Mouse (Mus musculus) embryonic fibroblast, embryonic 13.5 days (primary cell): ENCODE measurements around the gene Zfp811. TPM values are rescaled to one million over a fixed set of nuclear protein-coding genes. Genes with fewer than 3 reads are reported as not detected.

Experiments
- H3K27ac ChIP-seq: 2 replicates; pipeline ENCODE4 v1.5.1; 2012; ENCODE audit warnings: low read length, control low read depth, inconsistent platforms; ENCODE audit not compliant: insufficient read depth
- H3K4me1 ChIP-seq: 2 replicates; pipeline ENCODE4 v1.6.1; 2011; ENCODE audit warnings: low read length; ENCODE audit not compliant: control insufficient read depth, insufficient read depth
- H3K4me3 ChIP-seq: 2 replicates; pipeline ENCODE4 v1.5.1; 2011; ENCODE audit warnings: mild to moderate bottlenecking, control low read depth, low read length; ENCODE audit not compliant: insufficient read depth
- CTCF ChIP-seq: IDR thresholded peaks from 2 replicates; pipeline ENCODE4 v1.5.1; 2011; ENCODE audit warnings: mild to moderate bottlenecking, control low read depth, low read length, moderate library complexity, borderline replicate concordance; ENCODE audit not compliant: insufficient read depth
- POLR2A ChIP-seq: IDR thresholded peaks from 2 replicates; pipeline ENCODE4 v1.6.1; 2011; ENCODE audit warnings: low read depth, mild to moderate bottlenecking, control low read depth, low read length, moderate library complexity
- polyA plus RNA-seq: library from polyadenylated mRNA; stranded (reverse); fragments of >200 nt; gene quantifications from 2 replicates; pipeline ENCODE4 v1.2.4, GENCODE M21; 2011; ENCODE audit warnings: low read depth; ENCODE audit not compliant: missing spikeins, insufficient read length

Gene Zfp811
- polyA plus RNA-seq, 1 experiment: 2.1 TPM

- H3K4me3 ChIP-seq: no peak overlapping the region
- H3K27ac ChIP-seq: no peak overlapping the region
- no peaks in the 10 kb centered on the region for H3K4me1 ChIP-seq
- TF ChIP-seq CTCF: no peak
- TF ChIP-seq POLR2A: no peak
Measured at GRCm38 (mm10) chr17:32766422-32766821, 43.3 kb downstream of the Zfp811 start.

DNA sequence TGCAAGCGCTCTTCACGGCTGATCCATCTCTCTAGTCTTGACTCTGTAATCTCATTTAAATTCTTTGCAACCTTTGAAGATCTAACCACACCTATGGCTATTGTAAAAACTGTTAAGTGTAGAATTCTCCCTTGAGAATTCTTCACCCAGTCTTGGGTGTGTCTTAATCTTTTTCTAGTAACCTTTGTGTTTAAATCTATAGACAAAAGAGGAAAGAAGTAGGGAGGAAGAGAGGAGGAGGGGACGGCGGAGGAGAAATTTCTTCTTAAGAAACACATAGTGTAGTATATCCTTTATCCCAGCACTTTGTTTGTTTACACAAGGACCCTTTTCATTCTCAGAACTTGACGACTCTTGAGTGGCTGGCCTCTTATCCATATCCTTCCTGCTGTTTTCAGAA is 52.4 kb downstream of the Zfp811 start:
- TF ChIP-seq CTCF (no peak), POLR2A (no peak)
- Histone ChIP-seq H3K4me1 (no peaks in the 10 kb centered on the region), H3K27ac (no peak overlapping the region), H3K4me3 (no peak overlapping the region)

GRCm38 (mm10) chr17:32753634-32754033 is 56.1 kb downstream of the Zfp811 start:
- no peak overlapping the region for H3K4me3 ChIP-seq
- H3K4me1 ChIP-seq: no peaks in the 10 kb centered on the region
- no peak overlapping the region for H3K27ac ChIP-seq
- no peak for TF ChIP-seq CTCF
- TF ChIP-seq POLR2A: no peak

DNA sequence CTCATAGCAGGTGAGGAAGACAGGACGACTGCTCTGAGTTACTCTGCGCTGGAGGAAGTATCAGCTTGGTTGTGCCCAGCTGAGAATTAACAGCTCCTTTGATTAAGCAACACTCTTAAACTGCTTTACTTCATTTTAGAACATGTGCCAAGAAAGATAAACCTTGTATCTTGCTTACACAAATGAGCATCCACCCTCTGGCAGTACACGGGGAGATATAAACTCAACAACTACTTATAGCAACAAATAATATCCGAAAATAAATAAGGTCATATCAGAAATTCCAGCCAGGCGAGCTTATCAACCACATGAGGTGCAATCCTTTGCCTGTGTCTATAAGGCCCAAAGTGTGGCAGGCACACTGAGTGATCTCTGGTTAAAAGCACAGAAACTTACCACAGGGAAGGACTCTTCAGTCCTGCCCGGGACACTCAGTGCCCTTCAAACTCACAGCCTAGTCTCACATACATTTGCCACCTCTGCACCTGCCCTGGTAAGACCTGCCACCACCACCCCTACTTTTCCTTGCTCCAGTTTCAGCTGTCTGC is 56.8 kb downstream of the Zfp811 start:
- no peak for TF ChIP-seq POLR2A
- TF ChIP-seq CTCF: no peak
- H3K27ac ChIP-seq: no peak overlapping the region
- H3K4me1 ChIP-seq: no peaks in the 10 kb centered on the region
- no peak overlapping the region for H3K4me3 ChIP-seq

DNA sequence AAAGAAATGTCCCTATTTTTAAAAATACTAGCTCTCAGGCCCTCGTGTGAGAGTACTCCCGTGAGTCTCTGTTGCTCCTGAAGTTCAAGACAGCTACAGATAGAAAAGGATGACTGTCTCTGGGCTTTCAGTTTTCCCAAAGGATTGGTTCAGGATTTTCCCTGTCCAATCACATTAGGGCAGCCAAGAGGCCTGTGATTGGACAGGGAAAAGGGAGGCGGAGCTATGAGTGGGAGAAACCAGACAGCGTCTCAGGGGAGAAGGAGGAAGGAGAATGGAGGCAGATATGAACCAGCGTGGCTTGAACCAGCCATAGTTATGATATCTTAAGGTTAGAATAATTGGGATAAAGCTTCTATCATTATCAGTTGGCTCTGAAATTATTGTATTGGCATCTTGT is 59.1 kb downstream of the Zfp811 start:
- Histone ChIP-seq H3K27ac (no peak overlapping the region), H3K4me3 (no peak overlapping the region), H3K4me1 (no peaks in the 10 kb centered on the region)
- TF ChIP-seq CTCF (no peak), POLR2A (no peak)

Other genes starting within 250 kb of the Zfp811 start
- gene Cyp4f37, start 188.6 kb downstream of the Zfp811 start, polyA plus RNA-seq: not detected in 2 replicates
- gene Cyp4f40, start 151.0 kb downstream of the Zfp811 start, polyA plus RNA-seq: not detected in 2 replicates
- gene Cyp4f15, start 124.3 kb downstream of the Zfp811 start, polyA plus RNA-seq: not detected in 2 replicates
- gene Zfp871, start 21.6 kb downstream of the Zfp811 start, polyA plus RNA-seq: 48.5 and 48.7 TPM in 2 replicates
- 13.4 and 17.1 TPM in 2 replicates for gene Zfp799, start 20.3 kb upstream of the Zfp811 start, polyA plus RNA-seq
- 9.1 and 10.7 TPM in 2 replicates for gene Zfp870, start 81.7 kb upstream of the Zfp811 start, polyA plus RNA-seq
- not detected in 2 replicates for gene Cyp4f14, start 107.4 kb upstream of the Zfp811 start, polyA plus RNA-seq
- gene Cyp4f13, start 137.5 kb upstream of the Zfp811 start, polyA plus RNA-seq: 10.0 and 14.2 TPM in 2 replicates
- 4.8 and 6.5 TPM in 2 replicates for gene Zfp472, start 155.9 kb upstream of the Zfp811 start, polyA plus RNA-seq
- gene Zfp952, start 183.2 kb upstream of the Zfp811 start, polyA plus RNA-seq: 10.3 and 11.3 TPM in 2 replicates
- 4.2 and 8.1 TPM in 2 replicates for gene Zfp763, start 223.5 kb upstream of the Zfp811 start, polyA plus RNA-seq